Mouse (Mus musculus) testis, adult 2 months (tissue): Measurements from ENCODE around the gene Tkt.

Source experiments
- CTCF ChIP-seq: fragments of 200-500 bp; IDR thresholded peaks from 2 replicates; pipeline ENCODE4 v1.5.1; 2012; ENCODE audit warnings: low read depth, mild to moderate bottlenecking, inconsistent platforms, low read length, moderate library complexity; ENCODE audit not compliant: control insufficient read depth, insufficient read depth, insufficient replicate concordance
- POLR2A ChIP-seq: fragments of 200-500 bp; IDR thresholded peaks from 2 replicates; pipeline ENCODE4 v1.6.1; 2012; ENCODE audit warnings: low read depth, mild to moderate bottlenecking, inconsistent platforms, low read length, moderate library complexity; ENCODE audit not compliant: control insufficient read depth

- TF ChIP-seq POLR2A (no peak), CTCF (no peak)
These were observed 1.6 kb downstream of the Tkt start for GRCm38 (mm10) chr14:30549777-30550149.
